Mouse (Mus musculus): ENCODE data around the gene Aig1. TPM values are rescaled to one million over a fixed set of nuclear protein-coding genes. Genes with fewer than 3 reads are reported as not detected.

Aig1 gene
- total RNA-seq, 2 experiments from 2014 or later, result 2.2 to 10.4 TPM

- no peak for ATAC-seq (replicated peaks; ENCODE audit: low FRiP score, poor library complexity, severe bottlenecking)
These were observed 154.4 kb downstream of the Aig1 start for GRCm38 (mm10) chr10:13714199-13714919.

GRCm38 (mm10) chr10:13713711-13714110, 155.1 kb downstream of the Aig1 start:
- ATAC-seq (replicated peaks; ENCODE audit: low FRiP score, poor library complexity, severe bottlenecking), result no peak

GRCm38 (mm10) chr10:13713116-13713515, 155.7 kb downstream of the Aig1 start:
- ATAC-seq (replicated peaks; ENCODE audit: low FRiP score, poor library complexity, severe bottlenecking), result no peak

- ATAC-seq (replicated peaks; ENCODE audit: low FRiP score, poor library complexity, severe bottlenecking), result no peak
These were observed 157.4 kb downstream of the Aig1 start for GRCm38 (mm10) chr10:13711281-13711829.

- ATAC-seq (replicated peaks; ENCODE audit: low FRiP score, poor library complexity, severe bottlenecking), result no peak
These were observed 163.0 kb downstream of the Aig1 start for GRCm38 (mm10) chr10:13705771-13706170.

- ATAC-seq (replicated peaks; ENCODE audit: low FRiP score, poor library complexity, severe bottlenecking), result no peak
These were observed 166.1 kb downstream of the Aig1 start for GRCm38 (mm10) chr10:13702688-13703087.

- no peak for ATAC-seq (replicated peaks; ENCODE audit: low FRiP score, poor library complexity, severe bottlenecking)
These were observed 166.7 kb downstream of the Aig1 start for GRCm38 (mm10) chr10:13702043-13702442.

- no peak for ATAC-seq (replicated peaks; ENCODE audit: low FRiP score, poor library complexity, severe bottlenecking)
These were observed 172.5 kb downstream of the Aig1 start for GRCm38 (mm10) chr10:13696326-13696725.

GRCm38 (mm10) chr10:13693276-13693675, 175.5 kb downstream of the Aig1 start:
- no peak for ATAC-seq (replicated peaks; ENCODE audit: low FRiP score, poor library complexity, severe bottlenecking)

- no peak for ATAC-seq (replicated peaks; ENCODE audit: low FRiP score, poor library complexity, severe bottlenecking)
These were observed 178.0 kb downstream of the Aig1 start for GRCm38 (mm10) chr10:13690773-13691172.

- no peak for ATAC-seq (replicated peaks; ENCODE audit: low FRiP score, poor library complexity, severe bottlenecking)
These were observed 178.8 kb downstream of the Aig1 start for GRCm38 (mm10) chr10:13689841-13690590.

- no peak for ATAC-seq (replicated peaks; ENCODE audit: low FRiP score, poor library complexity, severe bottlenecking)
These were observed 180.2 kb downstream of the Aig1 start for GRCm38 (mm10) chr10:13688386-13689120.

GRCm38 (mm10) chr10:13687182-13687810, 181.5 kb downstream of the Aig1 start:
- ATAC-seq (replicated peaks; ENCODE audit: low FRiP score, poor library complexity, severe bottlenecking), result no peak

- ATAC-seq (replicated peaks; ENCODE audit: low FRiP score, poor library complexity, severe bottlenecking), result no peak
These were observed 182.7 kb downstream of the Aig1 start for GRCm38 (mm10) chr10:13686127-13686526.

GRCm38 (mm10) chr10:13685366-13685765, 183.4 kb downstream of the Aig1 start:
- no peak for ATAC-seq (replicated peaks; ENCODE audit: low FRiP score, poor library complexity, severe bottlenecking)

- no peak for ATAC-seq (replicated peaks; ENCODE audit: low FRiP score, poor library complexity, severe bottlenecking)
These were observed 184.3 kb downstream of the Aig1 start for GRCm38 (mm10) chr10:13684452-13684851.

- ATAC-seq (replicated peaks; ENCODE audit: low FRiP score, poor library complexity, severe bottlenecking), result no peak
These were observed 186.2 kb downstream of the Aig1 start for GRCm38 (mm10) chr10:13682565-13682964.

GRCm38 (mm10) chr10:13677440-13677839, 191.3 kb downstream of the Aig1 start:
- ATAC-seq (replicated peaks; ENCODE audit: low FRiP score, poor library complexity, severe bottlenecking), result no peak

GRCm38 (mm10) chr10:13675033-13675379, 193.8 kb downstream of the Aig1 start:
- no peak for ATAC-seq (replicated peaks; ENCODE audit: low FRiP score, poor library complexity, severe bottlenecking)

All from erythroblast, adult 5-6 weeks (primary cell).